Mouse (Mus musculus) spleen, postnatal 36 days (tissue): ENCODE results near the gene Dxo.
"Not testable (repeated sequence)": the region's sequence is repeated elsewhere in the genome, so short reads cannot be mapped to it uniquely, and the experiment has no call there.

Experiments used
- DNase-seq, 2 experiments: peaks; one replicate each; pipeline ENCODE4 v3.0.0; 2022; ENCODE audit warnings: low spot score in 2 of 2, mixed read lengths in 1 of 2

Dxo gene

DNA sequence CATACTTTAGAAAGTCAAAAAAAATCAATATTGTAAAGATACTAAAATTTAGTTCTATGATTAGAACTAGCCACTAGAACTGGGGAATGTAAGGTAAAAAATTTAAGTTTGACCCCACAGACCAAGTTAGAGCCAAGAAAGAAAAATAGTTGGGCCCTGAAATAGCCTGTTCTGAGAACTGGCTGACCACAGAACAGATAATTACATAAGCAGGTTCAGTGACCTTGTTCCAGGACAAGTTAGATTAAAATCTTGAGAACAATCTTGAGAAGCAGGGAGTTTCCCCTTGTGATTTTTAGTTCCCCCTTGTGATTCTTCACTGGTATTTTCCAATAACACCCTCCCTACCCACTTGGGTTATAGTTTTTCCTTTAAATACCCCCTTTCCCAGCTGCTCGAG, 6.0 kb upstream of the Dxo start:
- DNase-seq, result not testable (repeated sequence)

DNA sequence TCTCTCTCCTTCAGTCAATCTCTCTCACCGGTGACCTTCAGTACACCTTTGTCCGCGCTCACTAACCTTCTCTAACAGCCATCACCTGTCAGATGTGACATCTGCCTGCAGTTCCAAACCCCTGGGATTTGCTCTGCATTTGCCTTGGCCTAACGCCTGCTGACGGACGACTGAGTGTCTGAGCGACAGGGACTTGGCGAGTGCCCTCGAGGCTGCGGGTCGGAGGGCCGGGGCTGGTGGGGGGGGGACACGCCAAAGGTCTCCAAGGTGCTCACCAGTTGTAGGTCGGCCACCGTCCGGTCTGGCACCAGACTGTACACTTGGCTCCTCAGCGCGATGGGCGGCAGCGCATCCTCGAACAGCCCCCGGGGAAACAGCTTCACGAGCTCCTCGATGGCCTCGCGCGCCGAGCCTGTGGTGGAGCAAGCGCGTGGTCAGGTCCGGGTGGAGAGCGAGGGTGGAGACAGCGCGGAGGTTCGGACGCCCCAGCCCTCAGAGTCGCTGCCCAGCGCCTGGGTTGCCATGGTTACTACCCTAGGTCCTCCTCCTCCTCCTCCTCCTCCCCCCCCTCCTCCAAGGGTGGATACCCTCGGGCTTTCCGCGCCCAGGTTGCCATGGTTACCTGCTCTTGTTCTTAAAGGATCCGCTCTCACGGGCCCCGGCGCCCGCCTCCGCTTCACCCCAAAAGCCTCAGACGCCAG, 514 bp upstream of the Dxo start:
- no peak for DNase-seq

DNA sequence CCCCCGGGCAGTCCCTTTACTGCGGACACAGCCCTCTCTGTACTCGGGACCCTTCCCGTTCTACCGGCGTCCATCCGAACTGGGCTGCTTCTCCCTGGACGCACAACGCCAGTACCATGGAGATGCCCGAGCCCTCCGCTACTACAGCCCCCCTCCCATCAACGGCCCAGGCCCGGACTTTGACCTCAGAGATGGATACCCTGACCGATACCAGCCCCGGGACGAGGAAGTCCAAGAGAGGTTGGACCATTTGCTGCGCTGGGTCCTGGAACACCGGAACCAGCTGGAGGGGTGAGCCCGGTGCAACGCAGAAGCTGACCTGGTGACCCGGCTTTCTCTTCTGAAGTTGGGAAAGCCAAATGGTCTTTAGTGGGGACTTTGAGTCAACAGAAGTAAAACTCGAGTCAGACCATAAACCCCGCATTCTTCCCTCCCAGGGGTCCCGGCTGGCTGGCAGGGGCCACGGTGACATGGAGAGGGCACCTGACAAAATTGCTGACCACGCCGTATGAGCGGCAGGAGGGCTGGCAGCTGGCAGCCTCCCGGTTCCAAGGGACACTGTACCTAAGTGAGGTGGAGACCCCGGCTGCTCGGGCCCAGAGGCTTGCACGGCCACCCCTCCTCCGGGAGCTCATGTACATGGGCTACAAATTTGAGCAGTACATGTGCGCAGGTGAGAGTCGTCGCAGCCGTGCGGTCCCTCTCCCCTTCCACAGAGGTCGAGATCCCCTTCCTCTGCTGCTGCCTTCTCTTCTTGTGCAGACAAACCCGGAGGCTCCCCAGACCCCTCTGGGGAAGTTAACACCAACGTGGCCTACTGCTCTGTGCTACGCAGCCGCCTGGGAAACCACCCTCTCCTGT, 875 bp downstream of the Dxo start:
- DNase-seq, result no peak

DNA sequence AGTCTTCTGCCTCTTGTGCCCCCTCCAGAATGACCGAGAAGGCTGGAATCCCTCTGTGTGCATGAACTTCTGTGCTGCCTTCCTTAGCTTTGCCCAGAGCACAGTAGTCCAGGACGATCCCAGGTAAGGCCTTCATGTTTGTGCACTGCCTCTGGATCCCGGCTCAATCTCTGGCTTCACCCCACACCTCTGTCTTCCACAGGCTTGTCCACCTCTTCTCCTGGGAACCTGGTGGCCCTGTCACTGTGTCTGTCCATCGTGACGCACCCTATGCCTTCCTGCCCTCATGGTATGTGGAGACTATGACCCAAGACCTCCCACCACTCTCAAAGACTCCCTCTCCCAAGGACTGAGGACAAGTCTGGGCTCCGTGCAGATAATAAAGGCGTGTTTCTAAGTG, 2.0 kb downstream of the Dxo start:
- no peak for DNase-seq

DNA sequence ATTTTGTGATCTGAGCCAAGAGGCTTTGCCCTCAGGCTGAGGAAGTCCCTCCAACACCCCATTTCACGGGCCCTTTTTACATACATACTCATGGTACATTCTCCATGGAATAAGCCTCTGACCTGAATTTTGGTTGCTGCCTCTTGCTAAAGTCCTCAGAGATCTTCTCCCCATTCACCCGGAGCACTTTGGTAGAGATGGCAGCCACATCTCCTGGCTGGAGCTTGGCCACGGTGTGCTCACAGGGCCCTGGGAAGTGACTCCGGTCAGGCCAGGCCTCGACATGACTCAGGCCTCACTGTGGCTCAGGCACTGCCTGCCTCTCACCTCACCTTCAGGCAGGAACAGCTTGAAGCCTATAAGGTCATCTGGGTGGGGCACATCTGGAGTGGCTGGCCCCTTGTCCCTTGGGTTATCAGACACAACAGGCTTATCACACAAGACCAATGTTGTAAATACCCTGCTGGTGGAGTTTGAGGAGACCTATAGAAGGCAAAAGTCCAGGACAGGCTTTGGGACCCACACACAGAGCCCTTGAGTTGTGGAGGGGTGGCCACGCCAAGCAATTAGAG, 4.0 kb downstream of the Dxo start:
- no peak for DNase-seq

DNA sequence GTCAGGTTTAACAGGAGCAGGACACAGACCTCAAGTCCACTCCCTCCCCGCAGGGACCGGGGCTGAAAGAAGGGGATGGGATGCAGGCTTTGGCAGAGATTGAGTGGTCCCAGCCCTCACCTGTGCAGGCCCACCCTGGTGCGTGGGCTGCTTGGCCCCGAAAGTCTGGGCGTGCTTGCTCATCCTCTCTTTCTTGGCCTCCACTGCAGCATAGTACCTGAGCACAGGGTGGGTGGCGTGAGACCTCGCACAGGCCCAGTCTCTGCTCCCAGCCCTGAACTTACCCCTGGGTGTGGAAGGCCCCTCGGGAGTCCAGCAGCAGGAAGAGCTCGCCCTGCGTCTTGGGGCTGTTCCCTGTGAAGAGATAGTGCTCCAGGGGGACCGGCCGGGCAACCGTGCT, 8.1 kb downstream of the Dxo start:
- DNase-seq, result no peak

DNA sequence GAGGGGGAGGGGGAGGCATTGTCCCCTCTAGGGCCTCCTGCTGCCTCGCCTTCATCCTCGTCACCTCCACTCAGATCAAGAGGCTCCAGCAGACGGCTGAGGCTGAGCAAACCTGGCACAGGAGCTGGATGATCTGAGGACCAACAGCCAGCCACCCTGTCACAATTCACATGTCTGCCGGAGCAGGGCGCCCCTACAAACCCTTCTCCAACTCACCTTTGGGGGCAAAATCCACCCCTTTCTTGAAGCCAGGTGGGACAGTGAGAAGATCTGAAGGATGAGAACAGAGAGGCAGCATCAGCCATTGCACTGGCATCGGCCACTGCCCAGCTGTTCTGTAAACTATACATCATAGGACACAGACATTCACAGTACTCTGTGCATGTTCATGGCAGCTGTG, 10.4 kb downstream of the Dxo start:
- no peak for DNase-seq

DNA sequence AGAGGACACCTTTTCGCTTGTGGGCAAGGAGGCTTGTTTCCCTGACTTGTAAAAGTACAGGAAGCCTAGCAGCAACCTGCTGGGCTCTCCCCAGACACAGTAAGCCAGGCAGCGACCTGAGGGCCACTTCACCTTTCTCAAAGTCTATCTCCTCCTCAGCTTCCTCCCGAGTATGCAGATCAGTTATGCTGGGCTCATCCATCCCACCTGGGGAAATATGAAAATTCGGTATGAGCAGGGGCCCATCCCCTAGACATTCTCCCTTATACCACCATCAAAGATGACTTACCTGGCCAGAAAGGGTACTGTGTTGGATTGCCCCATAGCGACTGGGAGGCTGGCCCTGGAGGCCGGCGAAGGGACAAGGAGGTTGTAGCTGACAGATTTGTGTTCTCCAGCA, 10.8 kb downstream of the Dxo start:
- DNase-seq, result no peak

DNA sequence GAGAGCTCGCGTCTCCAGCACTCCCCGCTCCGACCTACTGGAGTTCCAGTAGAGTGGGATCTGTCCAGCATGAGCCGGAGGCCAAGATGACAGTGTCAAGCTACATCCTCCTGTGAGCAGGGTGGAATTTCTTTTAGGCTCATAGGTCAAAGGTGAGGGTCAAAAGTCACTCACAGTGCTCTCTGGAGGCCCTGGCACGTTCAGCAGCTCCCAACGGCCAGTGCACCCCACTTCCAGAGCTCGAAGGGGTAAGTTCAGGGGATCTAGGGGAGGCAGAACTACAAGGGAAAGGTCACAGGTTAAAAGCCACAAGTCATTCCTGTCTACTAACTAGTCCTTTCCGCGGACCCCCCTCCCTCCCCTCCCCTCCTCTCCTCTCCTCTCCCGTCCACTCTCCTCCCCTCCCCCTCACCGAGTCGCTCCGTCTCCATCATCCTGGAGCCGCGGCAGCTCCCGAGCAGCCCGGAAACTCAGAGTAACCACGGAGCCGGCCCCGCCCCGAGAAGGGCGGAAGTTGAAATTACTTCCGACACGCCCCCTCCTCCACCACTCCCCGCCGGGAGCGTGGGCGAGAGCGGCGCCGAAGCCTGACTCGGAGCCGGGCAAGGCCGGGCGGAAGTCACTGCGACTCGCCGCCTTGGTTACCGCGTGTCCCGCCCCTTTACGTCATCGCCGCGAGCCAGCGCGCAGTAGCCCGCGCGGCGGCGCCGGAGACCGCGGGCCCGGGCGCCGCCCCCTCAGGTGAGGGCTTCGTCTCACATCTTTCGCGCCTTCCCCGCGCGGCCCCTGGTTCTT, 13.1 kb downstream of the Dxo start, which contains the start of the genes Skiv2l and Nelfe:
Gene Skiv2l, minus strand, starts transcription at position 489 of the 795 bp plus-strand sequence.
Gene Nelfe, plus strand, starts transcription at position 670 of the 795 bp plus-strand sequence.
- DNase-seq, result peak; percentile 97 to 98

DNA sequence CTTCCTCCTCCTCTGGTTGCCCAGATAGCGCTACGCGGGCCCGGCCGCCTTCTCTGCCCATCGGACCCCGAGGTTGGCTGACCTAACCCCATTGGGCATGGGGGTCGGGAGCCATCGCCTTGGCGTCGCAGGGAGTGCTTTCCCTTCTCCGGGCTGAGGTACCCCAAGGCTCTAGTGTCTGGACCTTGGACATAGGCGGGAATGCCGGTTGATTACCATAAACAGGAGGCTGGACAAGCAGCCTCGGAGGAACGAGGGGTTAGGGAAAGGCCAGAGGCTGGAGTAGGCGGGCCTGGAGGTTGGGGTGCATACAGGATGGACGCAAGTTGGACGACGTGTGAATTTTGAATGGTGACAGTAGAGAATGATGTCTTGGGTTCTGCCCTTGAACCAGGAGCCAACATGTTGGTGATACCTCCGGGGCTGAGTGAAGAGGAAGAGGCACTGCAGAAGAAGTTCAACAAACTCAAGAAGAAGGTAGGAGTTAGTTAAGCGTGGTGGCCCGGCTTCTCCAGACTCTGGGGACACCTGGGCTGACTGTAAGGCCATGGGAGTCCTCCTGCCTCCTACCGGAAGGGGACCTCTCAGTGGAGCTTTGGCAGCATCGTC, 13.8 kb downstream of the Dxo start:
- no peak for DNase-seq

DNA sequence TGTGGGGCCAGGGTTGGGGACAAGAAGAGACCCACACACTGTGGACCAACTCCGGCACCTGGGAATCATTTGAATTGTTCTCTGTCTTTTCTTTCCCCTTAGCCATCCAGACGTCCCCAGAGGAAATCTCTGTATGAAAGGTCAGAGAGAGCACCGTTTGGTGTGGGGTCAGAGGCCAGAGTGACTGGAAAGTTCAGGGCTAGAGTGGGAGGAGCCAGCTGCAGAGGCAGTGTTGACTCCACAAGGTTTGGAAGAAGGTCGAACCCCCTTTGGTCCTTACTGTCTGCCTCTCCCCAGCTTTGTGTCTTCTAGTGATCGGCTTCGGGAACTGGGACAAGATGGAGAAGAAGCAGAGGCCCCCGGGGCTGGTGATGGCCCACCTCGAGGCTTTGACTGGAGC, 16.7 kb downstream of the Dxo start:
- no peak for DNase-seq

DNA sequence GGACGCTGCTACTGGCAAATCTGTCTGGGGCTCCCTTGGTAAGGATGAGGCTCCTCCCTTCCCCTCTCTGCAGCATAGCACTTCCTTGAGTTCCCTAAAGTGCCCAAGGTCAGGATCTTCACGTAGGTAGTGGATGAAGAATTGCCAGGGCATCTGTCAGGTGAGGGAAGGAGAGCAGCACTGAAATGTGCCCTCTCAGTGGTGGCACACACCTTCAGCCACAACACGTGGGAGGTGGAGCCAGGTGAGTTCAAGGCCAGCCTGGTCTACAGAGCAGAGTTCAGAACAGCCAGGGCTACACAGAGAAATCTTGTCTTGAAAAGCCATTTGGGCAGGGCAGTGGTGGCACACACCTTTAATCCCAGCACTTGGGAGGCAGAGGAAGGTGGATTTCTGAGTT, 17.9 kb downstream of the Dxo start:
- DNase-seq, result no peak

DNA sequence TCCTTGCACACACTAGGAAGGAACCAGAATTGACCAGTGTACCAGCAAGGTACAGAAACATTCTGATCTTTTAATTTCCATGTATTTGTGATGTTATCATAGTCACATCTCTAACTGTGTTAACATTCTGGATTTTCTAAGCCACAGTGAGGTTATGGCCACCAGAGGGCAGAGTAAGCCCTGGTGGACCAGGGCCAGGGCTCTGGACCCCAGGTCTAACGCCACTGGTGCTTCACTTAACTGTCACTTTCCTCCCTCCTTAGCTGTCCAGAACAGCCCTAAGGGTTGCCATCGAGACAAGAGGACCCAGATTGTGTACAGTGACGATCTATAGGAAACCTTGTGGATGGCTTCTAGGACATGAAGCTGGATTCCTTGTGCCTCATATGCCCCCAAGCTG, 19.0 kb downstream of the Dxo start:
- DNase-seq, result peak; percentile 38 to 48

DNA sequence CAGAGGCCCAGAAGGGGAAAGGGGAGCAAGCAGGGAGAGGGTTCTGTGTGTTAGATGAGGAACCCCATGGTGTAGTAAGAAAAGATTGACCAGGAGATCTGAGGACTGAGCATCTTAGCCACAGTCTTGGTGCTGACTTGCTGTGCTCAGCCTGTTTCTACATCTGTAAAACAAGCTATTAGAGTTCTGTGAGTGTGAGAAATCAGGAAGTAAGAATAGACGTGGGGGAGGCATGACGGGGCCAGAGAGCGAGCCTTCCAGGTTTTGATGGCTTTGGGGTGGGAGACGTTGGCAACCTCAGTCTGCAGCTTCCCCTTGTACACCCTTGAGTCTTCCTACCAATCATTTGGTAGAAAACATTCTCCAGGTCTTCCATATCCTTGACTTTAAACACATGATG, 21.9 kb downstream of the Dxo start:
- DNase-seq, result no peak

DNA sequence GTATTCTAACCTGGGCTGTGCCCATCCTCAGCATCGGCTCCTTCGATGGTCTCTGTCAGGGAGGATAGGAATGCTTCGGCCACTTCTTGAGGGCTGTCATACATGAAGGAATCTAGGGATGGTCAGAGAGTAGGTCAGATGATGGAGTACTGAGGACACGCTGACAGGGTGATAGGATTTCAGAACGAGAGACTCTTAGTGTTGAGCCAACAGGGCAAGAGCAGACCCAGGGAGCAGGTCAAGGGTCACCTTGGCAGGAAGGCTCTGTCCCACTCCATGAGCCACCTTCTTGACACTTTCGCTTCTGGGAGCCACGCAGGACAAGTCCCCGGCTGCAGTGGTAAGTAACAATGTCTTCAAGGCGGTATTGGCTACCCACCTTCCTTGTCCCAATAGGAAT, 23.7 kb downstream of the Dxo start:
- no peak for DNase-seq

DNA sequence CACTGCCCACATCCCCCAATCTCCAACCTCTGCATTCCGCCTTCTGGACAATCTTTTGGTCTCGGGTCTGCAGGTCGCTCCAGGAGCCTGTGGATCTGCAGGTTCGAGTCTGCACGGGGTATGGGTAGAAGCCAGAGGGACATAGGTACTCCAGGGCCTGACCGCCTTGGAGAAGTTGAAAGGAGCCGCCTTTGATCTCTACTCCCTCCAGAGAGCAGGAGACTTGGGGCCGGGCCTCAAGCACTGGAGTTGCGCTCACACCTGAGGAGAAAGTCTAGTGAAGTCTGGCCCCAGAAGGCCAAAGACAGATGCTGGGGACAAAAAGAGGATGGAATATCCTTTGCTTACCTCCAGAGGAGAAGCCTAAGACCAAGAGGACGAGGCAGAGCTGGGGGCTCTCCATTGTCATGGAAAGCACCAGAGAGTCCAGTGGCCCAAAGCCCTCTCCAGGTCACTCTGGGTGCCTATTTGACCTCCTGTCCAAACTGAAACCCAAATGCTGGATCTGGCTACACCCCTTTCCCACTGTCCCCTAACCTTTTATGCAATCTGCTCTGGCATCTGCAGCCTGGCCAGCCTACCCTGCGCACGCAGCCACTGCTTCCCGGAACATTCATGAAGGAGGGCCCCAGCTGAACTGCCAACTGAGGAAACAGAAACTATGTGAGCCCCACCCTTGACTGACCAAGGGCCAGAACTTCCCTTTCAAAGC, 25.0 kb downstream of the Dxo start:
- no peak for DNase-seq

DNA sequence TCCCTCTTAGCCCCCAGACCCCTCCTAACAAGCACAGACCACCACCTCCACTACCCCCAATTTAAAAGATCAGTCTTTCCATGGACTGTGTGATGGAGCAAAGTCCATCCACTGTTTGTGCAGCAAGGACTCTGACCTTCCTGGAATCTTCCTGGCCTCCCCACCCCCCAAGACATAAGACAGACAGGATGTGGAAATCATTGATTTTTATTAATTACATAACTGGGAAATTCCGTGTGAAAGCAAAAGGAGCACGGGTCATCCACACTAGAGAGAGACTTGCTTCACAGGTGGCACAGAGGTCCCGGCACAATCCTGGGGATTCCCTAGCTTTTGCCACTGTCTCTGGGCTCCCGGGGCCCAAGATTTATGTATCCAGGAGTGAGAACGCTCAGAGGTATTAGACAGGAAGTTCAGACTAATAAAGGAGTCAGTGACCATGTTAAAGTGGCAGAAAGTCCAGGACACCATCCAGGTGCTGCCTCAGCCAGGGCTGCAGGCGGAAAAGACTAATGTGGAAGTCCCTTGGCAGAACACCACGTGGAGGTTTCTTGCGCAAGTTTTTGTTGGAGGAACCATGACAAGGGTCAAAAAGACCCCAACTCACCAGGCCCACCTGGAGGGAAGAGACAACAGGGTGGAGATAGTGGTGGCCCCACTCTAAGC, 25.7 kb downstream of the Dxo start, which contains the start of gene Cfb:
Gene Cfb, minus strand, starts transcription at position 103 of the 666 bp plus-strand sequence.
- DNase-seq, result no peak

DNA sequence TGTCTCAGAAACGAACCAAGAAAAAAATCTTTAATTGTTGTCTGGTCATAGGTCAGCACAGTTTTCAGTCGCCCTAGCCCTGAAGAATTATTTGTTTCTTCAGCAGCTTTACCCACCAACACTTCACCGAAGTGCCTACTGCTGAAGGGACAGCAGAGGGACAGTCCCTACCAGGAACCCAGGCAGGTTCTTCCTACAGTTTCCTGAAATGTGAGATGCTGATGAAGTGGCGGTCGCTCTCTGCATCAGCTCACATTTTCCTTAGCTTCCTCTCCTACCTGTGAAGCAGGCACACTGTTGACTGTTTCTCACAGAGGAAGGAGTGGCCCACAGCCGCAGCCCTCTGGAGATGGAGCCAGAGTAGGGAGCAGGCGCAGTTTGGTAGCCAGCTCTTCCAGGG, 29.2 kb downstream of the Dxo start:
- DNase-seq, result no peak

DNA sequence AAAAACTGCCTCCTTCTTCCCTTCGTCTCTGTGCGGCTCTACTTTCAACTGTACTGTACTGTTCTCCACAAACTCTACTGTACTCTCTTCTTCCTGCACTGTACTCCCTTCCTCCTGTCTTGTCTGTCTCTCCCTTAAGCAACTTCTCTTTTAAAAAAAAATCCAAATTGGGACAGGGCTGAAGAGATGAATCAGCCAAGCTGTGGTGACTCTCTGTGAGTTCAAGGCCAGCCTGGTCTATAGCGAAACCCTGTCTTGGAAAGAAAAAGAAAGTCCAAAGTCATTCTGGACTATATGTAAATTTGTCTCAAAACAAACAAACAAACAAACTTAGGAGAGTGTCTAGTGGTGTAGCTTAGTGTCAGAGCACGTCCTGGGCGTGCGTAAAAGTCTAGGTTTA, 37.5 kb downstream of the Dxo start:
- no peak for DNase-seq

DNA sequence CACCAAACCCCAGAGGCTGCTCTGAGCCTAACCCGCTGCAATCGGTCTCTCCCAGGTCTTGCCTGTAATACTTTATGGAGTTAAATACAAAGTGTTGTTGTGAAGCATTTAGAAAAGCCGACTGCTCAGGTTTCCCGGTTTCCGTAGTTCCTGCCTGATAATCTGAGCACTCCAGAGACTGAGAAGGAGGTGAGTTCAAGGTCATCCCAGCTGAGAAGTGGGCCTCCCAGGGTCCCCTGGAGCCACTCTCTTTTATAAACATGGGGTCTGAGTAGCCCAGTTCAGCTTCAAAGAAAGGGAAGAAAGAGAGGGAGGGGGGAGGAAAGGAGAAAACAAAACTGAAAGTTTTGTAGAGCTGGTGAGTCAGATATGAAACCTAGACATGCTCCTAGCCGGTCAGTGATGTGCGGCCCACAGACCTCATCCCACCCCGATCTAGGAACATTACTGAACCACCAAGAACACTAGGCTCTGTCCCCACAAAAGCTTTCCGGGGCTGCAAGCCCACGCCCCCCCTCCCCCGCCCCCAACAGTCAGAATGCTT, 42.6 kb downstream of the Dxo start, which contains the start of gene Zbtb12:
Gene Zbtb12, plus strand, starts transcription at position 148 of the 544 bp plus-strand sequence.
- DNase-seq, result no peak
